8 mouse cellular contexts compared by ENCODE assay signal in genomic region chr19:3575632-3576384, GRCm38 (mm10). TPM values are rescaled to one million over a fixed set of nuclear protein-coding genes. Genes with fewer than 3 reads are reported as not detected.
A peak's percentile ranks its signal among the peaks of the same experiment; 100 is the strongest.
DNase-seq lines count a peak whose midpoint lies in the region; ATAC-seq lines count a peak whose summit lies in the region.

Gene Ppp6r3, minus strand, starts transcription at chr19:3575749.

- H3K27me3 ChIP-seq in hindbrain, embryonic 14.5 days (ENCODE audit: control insufficient read depth, insufficient read depth, low read length): no peaks in the 10 kb centered on the region

- WGBS in hindbrain, embryonic 14.5 days: under 1% methylated on average over 50 of the region's 51 CpGs

- ATAC-seq in hindbrain, embryonic 14.5 days (ENCODE audit: low FRiP score): peak; percentile 96

- peak within 1 kb of the TSS; percentile 85 for H3K9ac ChIP-seq in hindbrain, embryonic 14.5 days

- peaks cover 21% of the 10 kb centered on the region for H3K4me1 ChIP-seq in hindbrain, embryonic 14.5 days (replicated peaks; ENCODE audit: control insufficient read depth, insufficient read depth, low read length)

- H3K9me3 ChIP-seq in hindbrain, embryonic 14.5 days (ENCODE audit: control insufficient read depth, low read length): no peaks in the 10 kb centered on the region

- H3K4me3 ChIP-seq in hindbrain, embryonic 14.5 days (replicated peaks; ENCODE audit: low read length): peak within 1 kb of the TSS; percentile 93

- H3K27ac ChIP-seq in hindbrain, embryonic 14.5 days: peak within 1 kb of the TSS; percentile 94

- no peaks in the 10 kb centered on the region for H3K36me3 ChIP-seq in hindbrain, embryonic 14.5 days (replicated peaks; ENCODE audit: control insufficient read depth, insufficient read depth)

- H3K4me2 ChIP-seq in hindbrain, embryonic 14.5 days (replicated peaks): peak within 1 kb of the TSS; percentile 83

- DNase-seq in R1 (ENCODE audit: low read depth, low spot score): peak; percentile 100
- DNase-seq in cerebellum, postnatal 25 days: peak; percentile 97 to 99
- DNase-seq in frontal cortex, postnatal 25 days (ENCODE audit: low spot score in 2 of 2): peak; percentile 92 to 95
- DNase-seq in hindbrain, embryonic 14.5 days (ENCODE audit: low spot score): peak; percentile 98
- DNase-seq in layer of hippocampus, postnatal 36 days: peak; percentile 96 to 97
- peak; percentile 100 for DNase-seq in lung, postnatal 36 days
- DNase-seq in retina, postnatal 1 day: peak; percentile 100
- peak; percentile 97 to 98 for DNase-seq in urinary bladder, adult 18-20 months (ENCODE audit: low spot score in 2 of 2)

RNA-seq across cellular contexts. Expression of gene Ppp6r3, which starts in this region (rescaled TPM):
- 59.9 and 69.8 TPM in 2 replicates for polyA plus RNA-seq in hindbrain, embryonic 14.5 days (2014; fragmentation: Nextera tagmentation; extraction: Ambion mirVana)
- total RNA-seq in layer of hippocampus, postnatal 36 days (2021): 10 to 100 TPM; 82.0 to 89.2 TPM

Comparison
In these comparisons a context has a peak if more than half of its experiments do, and no peak if none do; other contexts are left out.
1. Peak in every context shown above with its lines: DNase-seq, ATAC-seq, H3K4me3 ChIP-seq and H3K27ac ChIP-seq.